Mouse (Mus musculus) liver, adult 10 weeks (tissue): ENCODE results near the gene Ttc13. TPM values are rescaled to one million over a fixed set of nuclear protein-coding genes. Genes with fewer than 3 reads are reported as not detected.

Source experiments
- polyA plus RNA-seq: library from polyadenylated mRNA; stranded (reverse); fragments of 350-450 nt; fragmentation: Illumina TruSeq; extraction: RNeasy Lipid Tissue Mini Kit (QIAGEN cat#74804); gene quantifications from one replicate; pipeline ENCODE4 v1.2.3, GENCODE M21; 2014; ENCODE audit warnings: low read depth, low replicate concordance

The Ttc13 gene
- 20.0 TPM for polyA plus RNA-seq

GRCm38 (mm10) chr8:124721862-124722515 lies at the start of gene Ttc13, which contains the start of gene Arv1:
Ttc13 (minus strand) TSS chr8:124721983.
Arv1 (plus strand) TSS chr8:124722139.

GRCm38 (mm10) chr8:124751709-124752173 lies 30.0 kb upstream of the Ttc13 start, which contains the start of gene Fam89a:
Fam89a (minus strand) TSS chr8:124751832.

GRCm38 (mm10) chr8:124663112-124663873 lies 58.5 kb downstream of the Ttc13 start, which contains the start of gene 2310022B05Rik:
2310022B05Rik (minus strand) TSS chr8:124663369.

Other genes with a start within 250 kb of the Ttc13 start
- 6.7 TPM for gene Cog2, start 201.2 kb downstream of the Ttc13 start, polyA plus RNA-seq
- 76.2 TPM for gene Agt, start 152.3 kb downstream of the Ttc13 start, polyA plus RNA-seq
- gene Capn9, start 145.9 kb downstream of the Ttc13 start, polyA plus RNA-seq: not detected
- 4.1 TPM for gene 2310022B05Rik, start 58.6 kb downstream of the Ttc13 start, polyA plus RNA-seq
- 1.4 TPM for gene Arv1, start 156 bp upstream of the Ttc13 start, polyA plus RNA-seq
- 9.7 TPM for gene Fam89a, start 29.8 kb upstream of the Ttc13 start, polyA plus RNA-seq
- not detected for gene Trim67, start 71.1 kb upstream of the Ttc13 start, polyA plus RNA-seq
- gene Gnpat, start 141.1 kb upstream of the Ttc13 start, polyA plus RNA-seq: 38.5 TPM
- 27.9 TPM for gene 2810004N23Rik, start 141.1 kb upstream of the Ttc13 start, polyA plus RNA-seq
- 5.0 TPM for gene Exoc8, start 175.7 kb upstream of the Ttc13 start, polyA plus RNA-seq
- 5.5 TPM for gene Sprtn, start 175.9 kb upstream of the Ttc13 start, polyA plus RNA-seq
- gene Egln1, start 227.3 kb upstream of the Ttc13 start, polyA plus RNA-seq: 14.8 TPM